Mouse (Mus musculus): ENCODE data around the gene Minos1.

DNA sequence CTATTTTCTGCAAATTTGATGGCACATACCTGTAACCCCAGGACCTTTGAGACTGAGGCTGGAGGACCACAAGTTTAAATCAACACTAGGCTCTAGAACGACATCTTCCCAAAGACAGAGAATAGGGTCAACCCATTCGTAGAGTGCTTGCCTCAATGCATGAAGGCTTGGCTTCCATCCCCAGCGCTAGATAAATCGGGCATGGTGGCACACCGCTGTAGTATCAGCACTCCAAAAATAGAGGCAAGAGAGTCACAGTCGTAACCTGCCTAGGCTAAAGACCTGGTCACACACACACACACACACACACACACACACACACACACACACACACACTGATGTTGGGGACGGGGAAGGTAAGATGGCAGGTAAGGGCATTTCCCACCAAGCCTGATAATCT, 50.7 kb downstream of the Minos1 start:
- TF ChIP-seq POLR2A (IDR thresholded peaks at IDR 0.05; ENCODE audit: extremely low read depth, insufficient read depth, low read length) (no peak), CTCF (IDR thresholded peaks at IDR 0.05; ENCODE audit: extremely low read depth, insufficient read depth, low read length) (no peak)
